Mouse (Mus musculus) mouse embryonic stem cell (cell line): ENCODE results near the gene 2300002M23Rik.

Source experiments
- in situ Hi-C, 2 experiments: fragments of 300-500 bp; cut with MboI; formaldehyde crosslinking; loops; 1 replicate in 1 of 2; 3 replicates in 1 of 2; pipeline ENCODE4 v1.14.3; 2019 to 2020; ENCODE audit warnings: low sequenced_read_pairs in 2 of 2, low pct_unique_long_range_greater_than_20kb in 1 of 2, mixed read lengths in 1 of 2; ENCODE audit not compliant: unreplicated experiment in 1 of 2

2300002M23Rik gene

DNA sequence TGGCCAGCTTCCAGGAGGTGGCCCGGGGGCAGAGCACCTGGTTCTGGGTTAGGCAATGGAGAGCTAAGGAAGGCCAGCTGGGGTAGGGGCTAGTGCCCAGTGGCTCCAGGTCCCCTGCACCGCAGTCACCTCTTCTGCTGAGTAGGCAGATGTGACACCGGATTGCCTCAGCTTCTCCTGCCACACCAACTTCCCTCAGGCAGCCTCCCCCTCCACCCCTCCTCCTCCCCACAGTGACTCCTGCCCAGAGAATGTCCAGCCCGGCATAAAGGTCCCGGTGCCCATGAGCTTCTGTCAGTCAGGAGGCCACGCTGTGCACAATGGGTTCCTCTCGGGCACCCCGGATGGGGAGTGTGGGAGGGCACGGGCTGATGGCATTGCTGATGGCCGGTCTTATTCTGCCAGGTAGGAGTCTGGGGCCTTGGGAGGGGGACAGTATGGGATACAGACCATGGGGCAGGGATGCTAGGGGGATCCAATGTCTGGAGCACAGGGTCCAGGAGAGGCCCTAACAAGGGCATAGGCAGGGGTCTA, 15.3 kb upstream of the 2300002M23Rik start, which contains the start of gene Cdsn:
Gene Cdsn (plus strand): TSS at position 248 of the 534 bp plus-strand sequence.
- in situ Hi-C loops, result no loop called here

DNA sequence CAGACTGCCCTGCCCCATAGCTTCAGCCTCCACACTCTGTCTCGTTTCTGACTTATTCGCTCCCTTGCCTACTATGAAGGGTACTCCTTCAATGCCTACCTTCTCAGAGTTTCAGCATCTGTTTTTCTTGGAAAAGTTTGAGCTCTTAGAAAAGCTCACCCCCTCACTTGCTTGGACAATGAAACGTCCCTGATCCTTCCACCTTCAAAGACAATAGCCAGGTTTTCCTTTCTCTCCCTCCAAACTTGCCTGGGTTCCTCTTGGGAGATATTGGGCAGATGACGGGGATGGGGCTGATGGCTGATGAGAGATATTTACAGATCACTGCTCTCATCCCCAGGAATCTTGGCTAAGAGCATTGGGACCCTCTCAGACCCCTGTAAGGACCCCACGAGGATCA, 12.9 kb upstream of the 2300002M23Rik start:
- in situ Hi-C loops, result no loop called here

DNA sequence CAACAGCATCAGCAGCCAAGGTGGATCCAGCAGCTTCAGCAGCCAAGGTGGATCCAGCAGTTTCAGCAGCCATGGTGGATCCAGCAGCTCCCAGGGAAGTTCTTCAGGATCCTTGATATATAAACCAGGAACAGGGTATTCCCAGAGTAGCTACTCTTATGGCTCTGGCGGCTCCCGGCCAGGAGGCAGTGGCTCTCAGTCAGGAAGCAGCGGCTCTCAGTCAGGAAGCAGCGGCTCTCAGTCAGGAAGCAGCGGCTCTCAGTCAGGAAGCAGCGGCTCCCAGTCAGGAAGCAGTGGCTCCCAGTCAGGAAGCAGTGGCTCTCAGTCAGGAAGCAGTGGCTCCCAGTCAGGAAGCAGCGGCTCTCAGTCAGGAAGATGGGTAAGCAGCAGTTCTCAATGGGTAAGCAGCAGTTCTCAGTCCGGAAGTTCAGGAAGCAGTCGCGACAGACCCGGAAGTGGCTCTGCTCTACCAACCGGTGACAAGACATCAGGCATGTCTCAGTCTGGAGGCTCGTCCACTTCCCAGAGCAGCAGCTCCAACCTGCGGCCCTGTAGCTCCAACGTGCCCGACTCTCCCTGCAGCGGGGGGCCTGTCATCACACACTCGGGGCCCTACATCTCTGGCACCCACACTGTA, 12.4 kb upstream of the 2300002M23Rik start:
- in situ Hi-C loops, result no loop called here

DNA sequence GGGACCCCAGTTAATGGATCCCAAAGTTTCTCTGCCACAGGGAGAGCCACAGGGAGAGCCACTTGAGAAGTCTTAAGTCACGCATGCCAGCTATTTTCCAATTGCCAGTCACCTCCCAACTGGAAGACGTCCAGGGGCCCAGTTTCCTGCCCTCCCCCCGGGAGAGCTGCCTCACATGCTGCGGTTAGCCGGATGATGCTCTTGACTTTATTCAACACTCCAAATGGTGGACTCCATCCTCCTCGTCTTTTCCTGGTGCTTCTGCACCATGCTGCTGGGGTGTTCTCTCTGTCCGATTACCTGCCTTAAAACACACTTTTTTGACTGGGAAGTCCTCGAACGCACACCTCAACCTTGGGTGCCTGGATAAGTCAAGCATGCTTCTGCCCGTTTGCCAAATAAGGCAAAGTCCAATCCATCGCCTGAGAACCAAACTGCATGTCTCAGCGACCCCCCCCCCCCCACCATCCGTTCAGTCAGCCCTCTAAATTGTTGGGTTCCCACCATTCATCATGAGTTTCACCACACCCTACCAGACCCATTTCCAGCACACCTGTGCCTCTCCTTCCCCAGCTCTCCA, 11.0 kb upstream of the 2300002M23Rik start:
- in situ Hi-C loops, result no loop called here

DNA sequence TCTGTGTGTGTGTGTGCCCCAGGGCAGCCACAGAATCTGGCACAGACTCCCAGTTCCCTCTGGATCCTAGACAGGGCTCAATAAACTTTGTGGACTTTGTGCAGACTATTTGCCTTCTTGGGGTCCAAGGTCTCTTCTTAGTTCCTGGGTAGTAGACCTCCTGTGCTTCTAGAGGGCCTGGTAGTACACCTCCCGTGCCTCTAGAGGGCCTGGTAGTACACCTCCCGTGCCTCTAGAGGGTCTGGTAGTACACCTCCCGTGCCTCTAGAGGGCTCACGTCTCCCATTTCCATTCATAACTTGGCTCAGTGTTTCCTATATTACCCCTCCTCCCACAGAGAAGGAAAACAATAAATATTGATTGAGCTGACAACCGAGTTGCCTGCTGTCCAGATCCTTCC, 10.4 kb upstream of the 2300002M23Rik start:
- in situ Hi-C loops, result no loop called here

DNA sequence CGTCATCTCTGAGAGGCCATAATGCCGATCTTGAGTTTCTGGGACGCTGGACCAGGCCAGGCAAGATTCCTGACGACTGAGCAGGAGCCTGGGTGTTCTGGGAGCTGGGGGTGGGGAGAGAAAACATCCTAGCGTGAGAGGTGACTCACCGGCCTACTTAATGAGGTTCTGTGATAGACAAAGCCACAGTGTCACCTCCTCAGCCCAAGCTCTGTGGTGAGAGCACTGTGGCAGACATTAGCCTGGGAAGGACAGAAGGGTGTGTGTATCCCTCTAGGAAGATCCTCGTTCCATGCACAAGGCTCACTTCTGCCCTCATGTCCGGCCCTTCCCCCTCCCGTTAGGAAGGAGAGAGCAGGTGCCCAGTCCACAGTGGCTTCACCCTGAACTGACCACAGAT, 9.9 kb upstream of the 2300002M23Rik start:
- in situ Hi-C loops, result no loop called here

DNA sequence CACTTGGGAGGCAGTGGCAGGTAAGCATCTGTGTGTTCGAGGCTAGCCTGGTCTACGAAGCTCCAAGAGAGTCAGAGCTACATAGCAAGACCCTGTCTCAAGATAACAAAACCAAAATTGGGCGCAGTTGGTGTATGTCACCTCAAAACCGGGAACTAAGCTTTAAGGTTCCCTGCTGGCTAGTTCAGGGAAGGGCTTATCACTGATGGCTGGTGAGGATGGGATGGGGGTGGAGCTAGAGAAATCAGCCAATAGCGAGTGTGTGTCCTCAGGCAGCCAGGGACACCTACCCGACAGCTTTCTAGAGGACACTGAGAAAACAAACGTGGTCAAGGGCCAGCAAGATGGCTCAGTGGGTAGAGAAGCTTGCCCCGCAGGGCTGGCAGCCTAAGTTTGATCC, 9.0 kb upstream of the 2300002M23Rik start:
- in situ Hi-C loops, result no loop called here

DNA sequence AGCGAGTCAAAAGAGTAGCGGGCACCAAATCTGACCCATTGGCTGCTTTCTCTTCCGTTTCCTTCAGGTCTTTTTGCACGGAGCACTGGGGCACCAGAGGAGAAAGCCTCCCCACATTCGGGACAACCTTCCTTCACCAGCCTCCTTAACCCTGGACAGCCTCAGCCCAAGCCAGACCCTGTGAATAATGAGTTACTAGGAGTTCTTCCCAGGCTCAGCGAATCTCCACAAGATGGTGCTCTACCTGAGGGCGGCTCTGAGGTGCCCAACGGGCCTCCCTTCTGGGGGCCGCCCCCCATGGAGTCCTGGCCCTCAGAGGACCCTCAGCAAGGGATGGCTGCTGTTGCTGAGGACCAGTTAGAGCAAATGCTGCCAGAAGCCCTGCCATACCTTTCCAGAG, 517 bp downstream of the 2300002M23Rik start:
- in situ Hi-C loops, result no loop called here

DNA sequence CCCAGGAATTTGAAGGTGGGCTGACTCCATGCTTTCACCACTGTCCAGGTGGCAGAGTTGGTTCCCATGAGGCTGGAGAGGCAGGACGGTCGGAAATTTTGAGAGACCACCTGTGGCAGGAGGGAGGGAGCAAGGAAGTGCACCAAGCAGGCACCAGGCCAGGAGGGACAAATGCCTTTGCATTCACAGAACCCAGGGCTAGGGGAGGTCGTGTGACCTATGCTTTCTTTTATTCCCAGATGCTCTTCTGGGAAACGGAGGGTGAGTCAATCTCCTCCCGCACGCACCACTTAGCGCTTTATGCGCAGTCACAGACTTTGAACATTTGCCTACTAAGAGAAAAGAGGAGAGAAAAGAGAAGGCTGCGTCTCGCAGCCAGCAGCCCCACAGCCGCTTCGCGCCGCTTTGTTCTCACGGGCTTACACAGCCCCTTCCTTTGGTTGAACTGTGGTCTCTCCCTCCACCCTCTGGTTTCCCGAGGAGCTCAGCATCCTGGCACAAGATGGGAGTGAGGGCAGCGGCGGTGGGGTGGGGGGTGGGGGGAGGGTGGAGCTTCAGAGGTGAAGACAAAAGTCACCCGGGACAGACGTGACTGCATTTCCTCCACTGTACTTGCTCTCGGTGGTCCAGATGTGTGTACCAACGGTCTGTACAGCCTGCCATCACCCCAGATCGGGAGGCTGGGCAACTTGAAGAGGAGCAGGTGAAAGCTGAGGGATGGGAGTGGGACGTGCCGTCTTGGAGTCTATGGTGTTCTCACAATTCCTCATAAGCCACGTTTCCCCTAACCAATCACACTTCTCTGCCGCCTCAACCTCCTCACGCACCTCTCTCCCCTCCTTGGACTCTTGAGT, 2.1 kb downstream of the 2300002M23Rik start:
- in situ Hi-C loops, result no loop called here

DNA sequence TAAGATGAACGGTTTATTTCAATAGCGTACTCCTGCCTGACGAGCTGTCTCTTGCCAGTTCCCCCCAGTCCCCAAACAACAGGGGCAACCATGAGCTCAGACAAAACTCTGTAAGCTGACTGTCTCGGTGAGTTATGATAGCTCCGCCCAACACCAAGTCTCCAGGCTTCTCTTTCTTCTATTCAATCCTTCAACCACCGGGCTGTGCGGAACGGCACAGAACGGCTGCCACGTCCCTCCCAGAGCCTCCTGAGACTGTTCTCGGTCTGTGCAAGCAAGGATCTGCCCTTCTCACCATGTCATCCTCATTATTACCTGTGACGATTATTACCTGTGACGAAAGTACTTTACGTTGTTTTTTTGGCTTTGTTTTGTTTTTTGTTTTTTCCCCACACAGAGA, 3.6 kb downstream of the 2300002M23Rik start:
- in situ Hi-C loops, result no loop called here

DNA sequence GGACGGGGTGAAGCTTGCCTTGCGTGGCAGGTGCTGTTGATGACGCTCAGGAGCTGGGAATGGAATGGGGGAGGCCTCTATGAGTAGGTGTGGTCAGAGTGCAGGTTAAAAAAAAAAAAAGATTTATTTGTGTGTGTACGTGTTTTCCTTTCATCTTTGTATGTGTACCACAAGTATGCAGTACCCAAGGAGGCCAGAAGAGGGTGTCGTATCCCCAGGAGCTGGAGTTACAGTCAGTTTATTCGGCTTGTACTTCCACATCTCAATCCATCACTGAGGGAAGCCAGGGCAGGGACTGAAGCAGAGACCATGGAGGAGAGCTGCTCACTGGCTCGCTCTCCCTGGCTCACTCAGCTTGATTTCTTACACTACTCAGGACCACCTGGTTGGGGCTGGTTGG, 4.2 kb downstream of the 2300002M23Rik start:
- in situ Hi-C loops, result no loop called here

DNA sequence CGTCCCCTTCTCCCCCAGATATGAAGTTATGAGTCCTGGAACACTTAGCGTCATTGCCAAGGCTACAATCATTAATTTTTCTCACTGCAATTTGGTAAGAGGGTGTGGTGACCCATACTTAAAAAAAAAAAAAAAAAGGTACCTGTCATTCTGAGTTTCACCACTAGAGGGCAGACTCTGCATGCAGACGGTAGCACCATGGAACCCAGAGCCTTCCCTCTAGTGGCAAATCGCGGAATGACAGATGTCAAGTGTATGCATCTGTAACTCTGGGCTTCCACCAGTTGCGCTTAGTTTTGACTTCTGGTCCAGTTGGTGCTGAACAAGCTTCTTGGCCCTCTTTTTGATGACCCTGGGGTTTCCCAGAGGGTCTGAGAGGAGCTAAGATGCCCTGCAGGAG, 11.0 kb downstream of the 2300002M23Rik start:
- in situ Hi-C loops, result no loop called here

DNA sequence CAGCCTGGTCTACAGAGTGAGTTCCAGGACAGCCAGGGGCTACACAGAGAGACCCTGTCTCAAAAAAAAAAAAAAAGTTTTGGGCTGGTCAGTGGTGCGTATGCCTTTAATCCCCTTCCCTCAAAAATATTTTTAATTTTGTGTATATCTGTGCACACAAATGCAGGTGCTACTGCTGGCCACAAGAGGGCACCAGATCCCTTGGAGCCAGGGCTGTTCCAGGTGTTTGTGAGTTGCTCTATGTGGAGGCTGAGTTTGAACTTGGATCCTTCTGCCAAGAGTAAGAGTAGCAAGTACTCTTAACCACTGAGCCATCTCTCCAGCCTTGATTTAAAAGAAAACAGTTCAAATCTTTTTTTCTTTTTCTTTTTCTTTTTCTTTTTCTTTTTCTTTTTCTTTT, 15.7 kb downstream of the 2300002M23Rik start:
- in situ Hi-C loops, result loop anchor here in 1 of 2 experiments (5.0 kb wide), 1 partner anchor 154 kb away; no protein-coding TSS in a partner anchor

DNA sequence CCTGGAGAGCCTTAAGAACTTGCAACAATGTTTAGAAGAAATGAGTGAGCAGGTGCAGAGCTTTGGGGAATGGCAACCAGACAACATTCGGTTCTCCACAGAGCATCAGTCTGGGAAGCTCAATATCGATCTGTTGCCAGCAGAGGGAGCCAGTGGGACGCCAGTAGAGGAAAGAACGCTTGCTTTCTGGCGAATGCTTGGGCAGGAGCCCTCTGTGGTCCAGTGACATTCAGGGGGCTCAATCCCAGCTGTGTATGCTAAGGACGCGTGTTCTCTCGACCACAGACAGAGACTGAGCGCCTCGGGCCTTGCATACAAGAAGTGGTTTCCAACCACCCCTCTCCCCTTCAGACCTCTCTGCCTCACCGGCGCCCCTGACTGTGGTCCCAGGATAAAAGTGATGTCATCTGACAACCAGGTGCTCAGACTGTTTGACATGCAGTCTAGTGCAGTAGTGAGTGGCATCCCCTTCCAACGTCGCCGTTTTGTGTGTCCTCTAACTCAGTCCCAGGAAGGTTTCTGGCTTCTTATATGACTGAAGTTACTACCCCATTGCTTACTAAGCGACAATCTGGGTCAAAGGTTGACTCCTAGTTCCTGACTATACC, 17.2 kb downstream of the 2300002M23Rik start:
- in situ Hi-C loops, result loop anchor here in 1 of 2 experiments (5.0 kb wide), 1 partner anchor 153 kb away; no protein-coding TSS in a partner anchor

DNA sequence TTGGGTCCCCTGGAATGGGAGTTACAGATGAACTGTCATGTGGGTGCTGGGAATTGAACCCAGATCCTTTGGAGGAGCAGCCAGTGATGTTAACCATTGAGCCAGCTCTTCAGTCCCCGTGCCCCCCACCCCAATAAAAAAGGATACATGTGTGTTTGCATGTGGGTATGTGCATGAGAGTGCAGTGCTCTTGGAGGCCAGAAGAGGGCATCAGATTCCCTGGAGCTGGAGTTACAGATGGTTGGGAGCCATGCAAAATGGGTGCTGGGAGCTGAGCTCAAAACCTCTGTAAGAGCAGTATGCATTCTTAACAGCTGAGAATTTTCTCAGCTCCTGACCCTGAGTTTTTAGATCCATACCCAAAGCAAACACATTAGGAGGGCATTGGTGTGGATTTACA, 20.0 kb downstream of the 2300002M23Rik start:
- in situ Hi-C loops, result no loop called here

DNA sequence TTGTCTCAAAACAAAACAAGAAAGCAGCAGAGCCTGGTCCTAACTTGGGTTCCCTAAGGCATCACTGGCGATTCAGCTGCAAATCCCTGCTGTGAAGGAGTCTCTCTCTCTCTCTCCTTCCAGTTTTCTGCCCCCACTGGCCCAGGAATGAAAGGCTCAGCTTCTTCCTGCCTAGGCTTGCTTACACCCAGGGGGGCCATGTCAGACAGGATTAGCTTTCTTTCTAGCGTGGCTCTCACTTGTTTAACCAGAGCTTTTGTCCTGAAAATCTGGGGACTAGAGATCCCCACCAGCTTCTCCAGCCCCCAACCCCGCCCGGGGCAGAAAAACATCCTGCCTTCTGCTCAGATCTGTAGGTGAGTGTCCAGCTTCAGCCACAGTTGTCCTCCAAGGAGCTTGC, 21.1 kb downstream of the 2300002M23Rik start:
- in situ Hi-C loops, result no loop called here

DNA sequence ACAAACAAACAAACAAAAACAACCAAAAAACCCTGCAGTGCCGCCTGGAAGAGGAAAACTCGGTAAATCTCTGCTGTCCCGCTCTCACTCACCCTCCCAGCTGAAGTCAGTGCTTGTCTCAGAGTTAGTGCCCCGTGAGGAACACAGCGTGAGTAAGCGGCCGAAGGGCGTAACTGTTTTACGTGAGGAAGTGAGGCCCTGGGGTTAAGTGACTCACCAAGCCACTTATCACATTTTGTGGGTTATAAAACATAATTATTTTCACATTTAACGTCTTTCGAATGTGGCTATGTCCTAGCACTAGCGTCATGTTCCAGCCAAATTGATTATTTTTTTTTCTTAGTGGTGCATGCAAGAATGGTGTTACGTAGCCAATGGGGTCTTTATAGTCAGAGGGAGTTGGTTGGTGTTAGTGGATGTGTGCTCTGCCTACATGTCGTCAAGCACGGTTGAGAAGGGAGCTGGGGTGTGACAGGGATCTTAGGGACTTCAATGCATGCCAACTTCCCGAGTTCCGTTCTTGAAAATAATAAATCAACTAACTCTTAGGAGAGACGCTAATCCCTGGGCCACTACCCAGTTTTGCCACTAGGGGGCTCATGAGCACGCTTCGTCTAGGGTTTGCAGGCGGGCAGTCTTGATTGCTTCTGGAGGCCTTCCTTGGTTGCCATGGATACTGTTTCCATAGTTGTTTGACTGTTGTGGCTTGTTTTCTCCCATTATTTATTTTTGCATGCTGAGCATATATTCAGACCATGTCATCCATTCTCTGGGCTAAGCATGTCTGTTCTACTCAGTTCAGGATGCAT, 23.4 kb downstream of the 2300002M23Rik start:
- in situ Hi-C loops, result no loop called here

DNA sequence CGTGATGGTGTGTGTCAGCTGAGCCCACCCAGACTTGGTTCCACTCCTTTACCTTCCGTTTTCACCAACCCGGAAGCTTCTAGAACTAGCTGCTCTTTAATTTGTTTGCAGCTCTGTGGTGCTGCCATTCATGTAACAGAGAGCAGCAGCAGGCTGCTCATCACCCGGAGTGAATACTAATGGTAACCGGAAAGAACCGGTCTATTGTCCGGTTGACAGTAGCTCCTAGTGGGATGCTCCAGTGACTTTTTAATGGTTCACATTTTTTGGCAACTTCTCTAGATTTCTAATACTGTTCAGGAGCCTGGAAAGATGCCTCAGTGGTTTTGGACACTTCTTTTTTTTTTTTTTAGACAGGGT, 23.9 kb downstream of the 2300002M23Rik start:
- in situ Hi-C loops, result no loop called here
